Mouse (Mus musculus) hindbrain, embryonic 16.5 days (tissue): ENCODE measurements at regions not wholly inside any gene's neighbourhood (a gene's known extent, or its start where the extent isn't known, plus 50 kb on each side); places are given as distances from the start of the nearest gene placed in this dataset.

Source experiments
- ATAC-seq: fragments of 200-750 bp; cut with Nextera tagmentation; 2 replicates; pipeline ENCODE4 v1.8.0; 2017; ENCODE audit warnings: moderate TSS enrichment, moderate library complexity
- H3K27ac ChIP-seq: fragments of 300-500 bp; sonication (generic); 2 replicates; pipeline ENCODE4 v1.5.1; 2014; ENCODE audit warnings: low read depth, mild to moderate bottlenecking, control low read depth, low read length, moderate library complexity
- H3K27me3 ChIP-seq: fragments of 300-500 bp; sonication (generic); replicated peaks from 2 replicates; pipeline ENCODE4 v1.6.1; 2014; ENCODE audit warnings: low read length; ENCODE audit not compliant: control insufficient read depth, insufficient read depth
- H3K36me3 ChIP-seq: fragments of 300-500 bp; sonication (generic); 2 replicates; pipeline ENCODE4 v1.6.1; 2014; ENCODE audit warnings: mild to moderate bottlenecking, low read length, moderate library complexity, mixed read lengths; ENCODE audit not compliant: control insufficient read depth, insufficient read depth
- H3K4me1 ChIP-seq: fragments of 300-500 bp; sonication (generic); 2 replicates; pipeline ENCODE4 v1.6.1; 2014; ENCODE audit warnings: low read depth, low read length; ENCODE audit not compliant: control insufficient read depth, insufficient read depth
- H3K4me2 ChIP-seq: fragments of 300-500 bp; sonication (generic); 2 replicates; pipeline ENCODE4 v1.6.1; 2014; ENCODE audit warnings: mild to moderate bottlenecking, low read length, control low read depth, moderate library complexity
- H3K4me3 ChIP-seq: fragments of 300-500 bp; sonication (generic); 2 replicates; pipeline ENCODE4 v1.5.1; 2014; ENCODE audit warnings: mild to moderate bottlenecking, low read length, control low read depth, moderate library complexity
- H3K9ac ChIP-seq: fragments of 300-500 bp; sonication (generic); 2 replicates; pipeline ENCODE4 v1.6.1; 2014; ENCODE audit warnings: low read depth, mild to moderate bottlenecking, control low read depth, low read length, moderate library complexity
- H3K9me3 ChIP-seq: fragments of 300-500 bp; sonication (generic); 2 replicates; pipeline ENCODE4 v1.6.1; 2014; ENCODE audit warnings: mild to moderate bottlenecking, low read length, moderate library complexity; ENCODE audit not compliant: control insufficient read depth
- WGBS: fragments of 180-500 bp; shearing (Covaris S2); extraction: QIAGEN DNeasy Blood & Tissue Kit; methylation state at CpG from one replicate; pipeline ENCODE4 v1.1.7; 2014; 5-methylcytosine and 5-hydroxymethylcytosine counted together

GRCm38 (mm10) chr16:73404509-73404908, 1007.1 kb downstream of the Robo2 start:
- ATAC-seq, result no peak
- no peak overlapping the region for H3K4me3 ChIP-seq

GRCm38 (mm10) chr16:73404099-73404498, 1007.5 kb downstream of the Robo2 start:
- no peak overlapping the region for H3K4me3 ChIP-seq
- no peak overlapping the region for H3K9ac ChIP-seq
- H3K36me3 ChIP-seq, result no peaks in the 10 kb centered on the region
- ATAC-seq, result no peak
- no peak overlapping the region for H3K27ac ChIP-seq
- no peaks in the 10 kb centered on the region for H3K27me3 ChIP-seq
- no peaks in the 10 kb centered on the region for H3K4me1 ChIP-seq
- no peaks in the 10 kb centered on the region for H3K9me3 ChIP-seq
- 63% methylated on average over 3 of the region's 3 CpGs for WGBS
- H3K4me2 ChIP-seq, result no peak overlapping the region

More at GRCm38 (mm10) chr16:73404509-73404908, 1007.1 kb downstream of the Robo2 start:
- H3K27ac ChIP-seq, result no peak overlapping the region
- H3K4me1 ChIP-seq, result no peaks in the 10 kb centered on the region
- 56% methylated on average over 3 of the region's 3 CpGs for WGBS
- no peaks in the 10 kb centered on the region for H3K27me3 ChIP-seq
- H3K36me3 ChIP-seq, result no peaks in the 10 kb centered on the region
- no peaks in the 10 kb centered on the region for H3K9me3 ChIP-seq
- no peak overlapping the region for H3K4me2 ChIP-seq
- no peak overlapping the region for H3K9ac ChIP-seq

- H3K9me3 ChIP-seq, result no peaks in the 10 kb centered on the region
- no peak overlapping the region for H3K9ac ChIP-seq
- H3K4me3 ChIP-seq, result no peak overlapping the region
- H3K27ac ChIP-seq, result no peak overlapping the region
- WGBS, result 71% methylated on average over 2 of the region's 2 CpGs
- H3K4me2 ChIP-seq, result no peak overlapping the region
- ATAC-seq, result no peak
- no peaks in the 10 kb centered on the region for H3K36me3 ChIP-seq
- H3K4me1 ChIP-seq, result no peaks in the 10 kb centered on the region
- H3K27me3 ChIP-seq, result no peaks in the 10 kb centered on the region
These were observed 1032.6 kb downstream of the Robo2 start for GRCm38 (mm10) chr16:73379056-73379455.

GRCm38 (mm10) chr16:73374608-73375165, 1036.9 kb downstream of the Robo2 start:
- Histone ChIP-seq H3K9me3 (no peaks in the 10 kb centered on the region), H3K27ac (no peak overlapping the region; the same call in 1 of the 2 replicates), H3K27me3 (no peaks in the 10 kb centered on the region), H3K4me1 (no peaks in the 10 kb centered on the region), H3K4me2 (no peak overlapping the region), H3K9ac (no peak overlapping the region), H3K4me3 (no peak overlapping the region), H3K36me3 (no peaks in the 10 kb centered on the region)
- 47% methylated on average over 3 of the region's 3 CpGs for WGBS
- peak; percentile 79; the same call in 1 of the 2 replicates for ATAC-seq

- Histone ChIP-seq H3K9me3 (no peaks in the 10 kb centered on the region), H3K4me3 (no peak overlapping the region), H3K27ac (no peak overlapping the region), H3K27me3 (no peaks in the 10 kb centered on the region), H3K9ac (no peak overlapping the region), H3K4me1 (no peaks in the 10 kb centered on the region), H3K4me2 (no peak overlapping the region), H3K36me3 (no peaks in the 10 kb centered on the region)
- WGBS, result 43% methylated on average over 10 of the region's 10 CpGs
- peak; percentile 42; the same call in 1 of the 2 replicates for ATAC-seq
These were observed 1042.9 kb downstream of the Robo2 start for GRCm38 (mm10) chr16:73368607-73369233.

- Histone ChIP-seq H3K9ac (no peak overlapping the region), H3K27ac (no peak overlapping the region), H3K36me3 (no peaks in the 10 kb centered on the region), H3K4me1 (no peaks in the 10 kb centered on the region), H3K4me2 (no peak overlapping the region; the same call in 1 of the 2 replicates), H3K4me3 (no peak overlapping the region), H3K27me3 (no peaks in the 10 kb centered on the region), H3K9me3 (no peaks in the 10 kb centered on the region)
- WGBS, result 84% methylated on average over 5 of the region's 5 CpGs
- no peak for ATAC-seq
These were observed 1043.7 kb downstream of the Robo2 start for GRCm38 (mm10) chr16:73367926-73368325.

- Histone ChIP-seq H3K9ac (no peak overlapping the region), H3K27ac (no peak overlapping the region), H3K4me2 (peak overlapping the region; percentile 34), H3K4me3 (no peak overlapping the region), H3K9me3 (no peaks in the 10 kb centered on the region), H3K36me3 (no peaks in the 10 kb centered on the region), H3K4me1 (no peaks in the 10 kb centered on the region), H3K27me3 (no peaks in the 10 kb centered on the region)
- WGBS, result 52% methylated on average over 17 of the region's 17 CpGs
- ATAC-seq, result peak; percentile 61; the same call in 1 of the 2 replicates
These were observed 1044.3 kb downstream of the Robo2 start for GRCm38 (mm10) chr16:73367226-73367840.

- H3K4me2 ChIP-seq, result no peak overlapping the region
- no peak overlapping the region for H3K27ac ChIP-seq
- no peaks in the 10 kb centered on the region for H3K27me3 ChIP-seq
- no peak overlapping the region for H3K4me3 ChIP-seq
- H3K9ac ChIP-seq, result no peak overlapping the region
- H3K4me1 ChIP-seq, result no peaks in the 10 kb centered on the region
- 67% methylated on average over 5 of the region's 5 CpGs for WGBS
- no peaks in the 10 kb centered on the region for H3K9me3 ChIP-seq
- no peak for ATAC-seq
- H3K36me3 ChIP-seq, result no peaks in the 10 kb centered on the region
These were observed 1042.6 kb downstream of the Robo1 start for GRCm38 (mm10) chr16:73350698-73351097.

GRCm38 (mm10) chr16:73343941-73344340, 1035.8 kb downstream of the Robo1 start:
- Histone ChIP-seq H3K9ac (no peak overlapping the region), H3K9me3 (no peaks in the 10 kb centered on the region), H3K4me2 (no peak overlapping the region), H3K36me3 (no peaks in the 10 kb centered on the region), H3K4me3 (no peak overlapping the region), H3K4me1 (no peaks in the 10 kb centered on the region), H3K27ac (no peak overlapping the region), H3K27me3 (no peaks in the 10 kb centered on the region)
- no peak for ATAC-seq
- 90% methylated on average over 1 of the region's 1 CpGs for WGBS
